ENCODE assay signal across 24 mouse cellular contexts in genomic region chr3:87847680-87848079, GRCm38 (mm10). TPM values are rescaled to one million over a fixed set of nuclear protein-coding genes. Genes with fewer than 3 reads are reported as not detected.
A peak's percentile ranks its signal among the peaks of the same experiment; 100 is the strongest.
DNase-seq lines count a peak whose midpoint lies in the region; ATAC-seq and TF ChIP-seq lines count a peak whose summit lies in the region.
"Had no signal": no experiment of that assay in that cellular context is flagged by ENCODE, and none has a peak within 500 bp of the region (broad histone marks: within the 10 kb centered on the region; RNA-seq: fewer than 3 reads in every experiment).

No protein-coding gene starts in this region.

- no peak for TF ChIP-seq EP300 in stomach, postnatal 0 days (optimal IDR thresholded peaks at IDR 0.05)

- WGBS in stomach, postnatal 0 days, result 77% methylated on average over 5 of the region's 5 CpGs

- H3K36me3 ChIP-seq in stomach, postnatal 0 days (ENCODE audit: control insufficient read depth, insufficient read depth, low read length), result no peaks in the 10 kb centered on the region
- H3K36me3 ChIP-seq: forebrain, embryonic 12.5 days; lung, embryonic 15.5 days had no signal

- peak; percentile 37 to 55 for DNase-seq in spleen, postnatal 36 days (ENCODE audit: low spot score in 2 of 2)
- DNase-seq in spleen, postnatal 10 days (ENCODE audit: low spot score in 2 of 2), result no peak
- peak; percentile 66 to 82 for DNase-seq in thymus, adult 18-20 months
- DNase-seq in stomach, postnatal 0 days (ENCODE audit: low spot score), result no peak
- DNase-seq in urinary bladder, postnatal 4 days (ENCODE audit: low spot score in 2 of 2), result no peak
- DNase-seq: cerebellum, adult 18-20 months; heart, adult 2 months; heart, postnatal 10 days; kidney, adult 18-20 months; kidney, postnatal 25 days; liver had no signal

- H3K4me1 ChIP-seq in stomach, postnatal 0 days (replicated peaks; ENCODE audit: control insufficient read depth, insufficient read depth), result no peaks in the 10 kb centered on the region
- H3K4me1 ChIP-seq: forebrain, embryonic 12.5 days; lung, embryonic 15.5 days had no signal

- no peak overlapping the region for H3K9ac ChIP-seq in stomach, postnatal 0 days (ENCODE audit: low read length)
- H3K9ac ChIP-seq: forebrain, embryonic 12.5 days; hindbrain, embryonic 14.5 days; lung, embryonic 15.5 days had no signal

- H3K27me3 ChIP-seq in stomach, postnatal 0 days (ENCODE audit: control insufficient read depth, insufficient read depth, low read length), result no peaks in the 10 kb centered on the region
- H3K27me3 ChIP-seq: forebrain, embryonic 12.5 days; lung, embryonic 15.5 days had no signal

- no peak overlapping the region for H3K4me2 ChIP-seq in stomach, postnatal 0 days (replicated peaks; ENCODE audit: low read depth)
- H3K4me2 ChIP-seq: forebrain, embryonic 12.5 days; hindbrain, embryonic 14.5 days; lung, embryonic 15.5 days had no signal

- ATAC-seq in common myeloid progenitor, adult 5-6 weeks (replicated peaks; ENCODE audit: low read depth, poor library complexity, severe bottlenecking), result 0 out of 2 replicates have a peak, but pooled peaks have one; percentile 30
- no peak for ATAC-seq in stomach, postnatal 0 days (ENCODE audit: low FRiP score, low TSS enrichment)
- no peak for ATAC-seq in frontal cortex, adult (ENCODE audit: low TSS enrichment)
- ATAC-seq: Patski had no signal

- no peak for TF ChIP-seq CTCF in stomach, postnatal 0 days (IDR thresholded peaks at IDR 0.05; ENCODE audit: low read depth)

- H3K9me3 ChIP-seq in stomach, postnatal 0 days (ENCODE audit: control insufficient read depth, low read length), result no peaks in the 10 kb centered on the region
- H3K9me3 ChIP-seq: forebrain, embryonic 12.5 days; lung, embryonic 15.5 days had no signal

- no peak overlapping the region for H3K4me3 ChIP-seq in stomach, postnatal 0 days (ENCODE audit: low read depth, low read length)
- H3K4me3 ChIP-seq: forebrain, embryonic 12.5 days; heart, adult 2 months; lung, embryonic 15.5 days had no signal

- H3K27ac ChIP-seq in stomach, postnatal 0 days (replicated peaks), result no peak overlapping the region
- H3K27ac ChIP-seq: forebrain, embryonic 12.5 days; heart, adult 2 months; hindbrain, embryonic 14.5 days; lung, embryonic 15.5 days had no signal

RNA-seq across cellular contexts. Expression of gene Sh2d2a, which starts 1.1 kb away (rescaled TPM):
- 0.59 TPM in 1 of 2 replicates, not detected in the other for total RNA-seq in common myeloid progenitor, adult 5-6 weeks (2017)
- 0.08 and 0.11 TPM in 2 replicates for polyA plus RNA-seq in stomach, postnatal 0 days (2015; fragmentation: Nextera tagmentation; extraction: Ambion mirVana)
- total RNA-seq: gastrocnemius, adult 18-20 months; layer of hippocampus, postnatal 10 days; left cerebral cortex, postnatal 14 days; megakaryocyte progenitor cell, adult 5-6 weeks had no signal
- polyA plus RNA-seq: embryonic facial prominence, embryonic 14.5 days; forebrain, embryonic 12.5 days; hindbrain, embryonic 14.5 days; Patski had no signal

RNA-seq across cellular contexts. Expression of gene Pear1, which starts 23.6 kb away (rescaled TPM):
- total RNA-seq in common myeloid progenitor, adult 5-6 weeks (2017), result 6.8 and 9.6 TPM in 2 replicates
- 6.1 and 6.8 TPM in 2 replicates for polyA plus RNA-seq in stomach, postnatal 0 days (2015; fragmentation: Nextera tagmentation; extraction: Ambion mirVana)

RNA-seq across cellular contexts. Expression of gene Prcc, which starts 37.7 kb away (rescaled TPM):
- 31.6 and 42.4 TPM in 2 replicates for total RNA-seq in common myeloid progenitor, adult 5-6 weeks (2017)
- polyA plus RNA-seq in stomach, postnatal 0 days (2015; fragmentation: Nextera tagmentation; extraction: Ambion mirVana), result 7.1 and 8.0 TPM in 2 replicates

RNA-seq across cellular contexts. Expression of gene Insrr, which starts 50.9 kb away (rescaled TPM):
- not detected in 2 replicates for total RNA-seq in common myeloid progenitor, adult 5-6 weeks (2017)
- polyA plus RNA-seq in stomach, postnatal 0 days (2015; fragmentation: Nextera tagmentation; extraction: Ambion mirVana), result 0.18 and 0.19 TPM in 2 replicates
- total RNA-seq: gastrocnemius, adult 18-20 months; monocyte, adult 5-6 weeks; neutrophil, adult 5-6 weeks had no signal

RNA-seq across cellular contexts. Expression of gene Ntrk1, which starts 52.7 kb away (rescaled TPM):
- not detected in 2 replicates for total RNA-seq in common myeloid progenitor, adult 5-6 weeks (2017)
- 0.39 and 0.41 TPM in 2 replicates for polyA plus RNA-seq in stomach, postnatal 0 days (2015; fragmentation: Nextera tagmentation; extraction: Ambion mirVana)
- total RNA-seq: gastrocnemius, adult 18-20 months; megakaryocyte progenitor cell, adult 5-6 weeks; monocyte, adult 5-6 weeks; neutrophil, adult 5-6 weeks had no signal
- polyA plus RNA-seq: Patski had no signal

Comparison
In these comparisons a context has a peak if more than half of its experiments do, and no peak if none do; other contexts are left out.
1. DNase-seq: peak in spleen, postnatal 36 days (2 of 2) and thymus, adult 18-20 months (2 of 2); none in spleen, postnatal 10 days (0 of 2), stomach, postnatal 0 days (single experiment) and urinary bladder, postnatal 4 days (0 of 2).